Mouse (Mus musculus): ENCODE data around the gene Gm10134.
A peak's percentile ranks its signal among the peaks of the same experiment; 100 is the strongest.

- TF ChIP-seq ZNF384 (IDR thresholded peaks at IDR 0.05; ENCODE audit: low read depth, low read length) (no peak), USF2 (conservative IDR thresholded peaks at IDR 0.05; ENCODE audit: low read depth, low read length) (no peak), EP300 (IDR thresholded peaks at IDR 0.05; ENCODE audit: low read length) (no peak), MAX (IDR thresholded peaks at IDR 0.05; ENCODE audit: low read length) (no peak), MEF2A (IDR thresholded peaks at IDR 0.05; ENCODE audit: borderline replicate concordance, low read depth, low read length) (peak; percentile 52; the same call in 1 of the 2 replicates), CTCF (conservative IDR thresholded peaks at IDR 0.05 in 1 of 2, IDR thresholded peaks at IDR 0.05 in 1 of 2; ENCODE audit: low read depth in 2 of 2, low read length in 2 of 2) (no peak), ZC3H11A (IDR thresholded peaks at IDR 0.05; ENCODE audit: low read depth, low read length) (no peak), HCFC1 (IDR thresholded peaks at IDR 0.05; ENCODE audit: low read depth, low read length) (no peak), JUN (IDR thresholded peaks at IDR 0.05; ENCODE audit: insufficient read depth, low read depth, low read length) (no peak), SMC3 (IDR thresholded peaks at IDR 0.05; ENCODE audit: low read depth, low read length) (no peak), MAFK (IDR thresholded peaks at IDR 0.05; ENCODE audit: insufficient replicate concordance, low read length) (no peak), POLR2A (IDR thresholded peaks at IDR 0.05; ENCODE audit: low read depth, low read length) (no peak), USF1 (IDR thresholded peaks at IDR 0.05; ENCODE audit: low read depth, low read length) (no peak)
These were observed 12.3 kb downstream of the Gm10134 start for GRCm38 (mm10) chr2:28518231-28518630.
